Mouse (Mus musculus) CH12.LX (cell line): Measurements from ENCODE around the gene Clasrp.

Experiments
- CTCF ChIP-seq, 2 experiments: IDR thresholded peaks in 1 of 2; conservative IDR thresholded peaks in 1 of 2; 2 replicates each; pipeline ENCODE4 v1.5.1; 2011 to 2012; ENCODE audit warnings: low read depth in 2 of 2, low read length in 2 of 2, improper control_type of control experiment in 1 of 2, inconsistent platforms in 1 of 2, mild to moderate bottlenecking in 1 of 2, moderate library complexity in 1 of 2
- ELF1 ChIP-seq: IDR thresholded peaks from 2 replicates; pipeline ENCODE4 v1.6.1; 2014; ENCODE audit warnings: low read depth, mild to moderate bottlenecking, inconsistent platforms, low read length, improper control_type of control experiment
- EP300 ChIP-seq: IDR thresholded peaks from 2 replicates; pipeline ENCODE4 v1.6.1; 2011; ENCODE audit warnings: low read length, improper control_type of control experiment
- HCFC1 ChIP-seq: IDR thresholded peaks from 2 replicates; pipeline ENCODE4 v1.6.1; 2012; ENCODE audit warnings: low read depth, mild to moderate bottlenecking, inconsistent platforms, low read length, improper control_type of control experiment
- KAT2A ChIP-seq: IDR thresholded peaks from 2 replicates; pipeline ENCODE4 v1.6.1; 2012; ENCODE audit warnings: low read length, improper control_type of control experiment, inconsistent platforms; ENCODE audit not compliant: insufficient replicate concordance
- MAFK ChIP-seq: IDR thresholded peaks from 2 replicates; pipeline ENCODE4 v1.6.1; 2011; ENCODE audit warnings: low read length, improper control_type of control experiment; ENCODE audit not compliant: insufficient replicate concordance
- MAZ ChIP-seq: IDR thresholded peaks from 2 replicates; pipeline ENCODE4 v1.6.1; 2012; ENCODE audit warnings: low read depth, mild to moderate bottlenecking, inconsistent platforms, low read length, improper control_type of control experiment, moderate library complexity
- NELFE ChIP-seq: IDR thresholded peaks from 2 replicates; pipeline ENCODE4 v1.6.1; 2011; ENCODE audit warnings: low read depth, low read length, improper control_type of control experiment
- POLR2A ChIP-seq: IDR thresholded peaks from 2 replicates; pipeline ENCODE4 v1.6.1; 2011; ENCODE audit warnings: low read depth, mild to moderate bottlenecking, improper control_type of control experiment, low read length
- RCOR1 ChIP-seq: conservative IDR thresholded peaks from 2 replicates; pipeline ENCODE4 v1.6.1; 2012; ENCODE audit warnings: low read depth, mild to moderate bottlenecking, inconsistent platforms, low read length, improper control_type of control experiment
- TBP ChIP-seq: conservative IDR thresholded peaks from 2 replicates; pipeline ENCODE4 v1.6.1; 2011; ENCODE audit warnings: low read depth, low read length, improper control_type of control experiment
- ZC3H11A ChIP-seq: IDR thresholded peaks from 2 replicates; pipeline ENCODE4 v1.6.1; 2012; ENCODE audit warnings: low read depth, mild to moderate bottlenecking, inconsistent platforms, low read length, improper control_type of control experiment
- ZKSCAN1 ChIP-seq: IDR thresholded peaks from 2 replicates; pipeline ENCODE4 v1.6.1; 2012; ENCODE audit warnings: low read depth, inconsistent platforms, low read length, improper control_type of control experiment, borderline replicate concordance
- ZNF384 ChIP-seq: IDR thresholded peaks from 2 replicates; pipeline ENCODE4 v1.6.1; 2012; ENCODE audit warnings: low read depth, low read length, improper control_type of control experiment, inconsistent platforms

DNA sequence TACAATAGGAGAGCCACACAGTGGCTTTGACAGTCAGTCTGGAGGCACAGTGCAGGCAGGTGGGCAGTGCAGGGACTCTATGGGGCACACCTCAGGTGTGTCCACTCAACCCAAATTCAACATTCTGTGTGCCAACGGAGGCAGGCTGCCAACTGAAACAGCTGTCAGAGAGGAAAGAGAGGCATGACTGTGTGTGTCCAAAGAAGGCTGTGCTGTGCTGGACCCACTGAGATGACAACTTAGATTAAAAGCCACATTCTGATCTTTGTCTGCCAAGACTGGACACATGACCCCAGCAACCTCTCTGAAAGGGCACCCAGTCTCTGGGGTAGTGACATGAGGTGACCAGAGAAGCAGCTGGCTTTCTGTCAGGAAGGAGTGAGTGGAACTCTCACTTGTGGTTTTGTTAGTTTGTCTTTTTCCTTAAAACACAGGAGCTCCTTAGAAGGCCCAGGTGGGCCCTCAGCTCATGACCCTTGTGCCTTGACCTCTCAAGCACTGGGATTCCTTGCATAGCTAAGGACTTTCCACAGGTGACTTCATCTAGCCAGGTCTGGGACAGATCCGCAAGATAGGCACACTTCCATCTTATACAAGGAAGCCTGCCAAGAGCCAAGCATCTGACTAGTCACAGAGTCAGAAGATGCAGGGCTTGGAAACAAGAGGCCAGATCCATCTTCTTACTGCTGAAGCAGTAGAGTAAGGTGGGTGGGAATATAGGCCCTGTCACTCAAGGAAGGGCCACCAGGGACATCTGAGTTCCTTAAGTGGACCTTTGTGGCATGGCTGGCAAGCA, 63.3 kb downstream of the Clasrp start:
- TF ChIP-seq CTCF (conservative IDR thresholded peaks at IDR 0.05 in 1 of 2, IDR thresholded peaks at IDR 0.05 in 1 of 2; ENCODE audit: low read depth in 2 of 2, low read length in 2 of 2) (no peak), HCFC1 (no peak), RCOR1 (no peak), ZKSCAN1 (no peak), TBP (no peak), ZNF384 (no peak), POLR2A (no peak), NELFE (no peak), MAFK (no peak), ZC3H11A (no peak), EP300 (no peak), KAT2A (no peak), ELF1 (no peak), MAZ (no peak)
